In the genomic region with DNA sequence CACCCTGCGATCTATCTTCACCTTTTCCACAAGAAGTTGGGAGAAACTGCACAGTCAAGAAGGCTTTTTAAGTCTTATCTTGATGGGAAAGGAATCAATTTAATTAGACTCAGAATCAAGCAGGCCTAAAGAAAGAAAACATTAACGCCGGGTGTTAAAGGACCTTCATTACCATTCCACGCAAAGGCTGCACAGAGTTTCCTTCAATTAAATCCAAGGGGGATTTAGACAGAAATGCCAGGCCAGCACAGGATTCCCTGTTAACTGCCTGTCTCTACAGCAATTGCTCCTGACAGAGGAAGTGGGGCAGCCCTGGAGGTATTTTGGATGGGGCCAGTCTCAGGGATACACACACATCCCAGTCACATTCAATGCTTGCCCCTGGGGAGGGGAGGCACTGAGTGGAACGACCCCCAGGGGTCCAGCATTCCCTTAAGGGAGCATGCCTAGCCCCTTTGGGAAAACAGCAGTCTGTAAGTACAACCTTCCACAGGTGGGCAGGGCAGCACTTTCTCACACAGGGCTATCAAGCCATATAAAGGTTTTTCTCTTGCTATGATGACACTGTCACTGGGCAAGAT, we compare ENCODE assay signal across 14 mouse cellular contexts. TPM values are rescaled to one million over a fixed set of nuclear protein-coding genes. Genes with fewer than 3 reads are reported as not detected.
A peak's percentile ranks its signal among the peaks of the same experiment; 100 is the strongest.
DNase-seq lines count a peak whose midpoint lies in the region; ATAC-seq and TF ChIP-seq lines count a peak whose summit lies in the region.
"Had no signal": no experiment of that assay in that cellular context is flagged by ENCODE, and none has a peak within 500 bp of the region (broad histone marks: within the 10 kb centered on the region; RNA-seq: fewer than 3 reads in every experiment).

No protein-coding gene starts in this region.

- intact Hi-C loops in heart, adult 2 months (cut with DNase I) = no loop called here
- intact Hi-C loops in gastrocnemius, postnatal 36 days (cut with DNase I) = no loop called here

- no peak for TF ChIP-seq EP300 in heart, adult 2 months (IDR thresholded peaks at IDR 0.05; ENCODE audit: insufficient read depth, low read depth, low read length)

- no peak overlapping the region for H3K9ac ChIP-seq in heart, embryonic 16.5 days (ENCODE audit: low read length)
- H3K9ac ChIP-seq in heart, adult 2 months (ENCODE audit: low read depth, low read length) = no peak overlapping the region
- no peak overlapping the region for H3K9ac ChIP-seq in forebrain, embryonic 14.5 days (ENCODE audit: low read length)
- no peak overlapping the region for H3K9ac ChIP-seq in midbrain, embryonic 12.5 days (replicated peaks)
- H3K9ac ChIP-seq: liver, embryonic 14.5 days had no signal

- no peak overlapping the region for H3K4me3 ChIP-seq in heart, embryonic 16.5 days (ENCODE audit: low read length)
- H3K4me3 ChIP-seq in heart, adult 2 months = no peak overlapping the region
- no peak overlapping the region for H3K4me3 ChIP-seq in forebrain, embryonic 14.5 days (ENCODE audit: low read depth, low read length)
- H3K4me3 ChIP-seq in midbrain, embryonic 12.5 days = no peak overlapping the region
- H3K4me3 ChIP-seq: embryonic facial prominence, embryonic 10.5 days had no signal

- no peak for DNase-seq in heart, adult 2 months
- DNase-seq in Patski (ENCODE audit: low read depth, low spot score) = no peak
- DNase-seq in forebrain, embryonic 14.5 days (ENCODE audit: low spot score) = peak; percentile 33
- DNase-seq in cerebellum, adult 8-10 months = no peak
- DNase-seq in gastrocnemius, postnatal 36 days = no peak
- DNase-seq: kidney, adult 11 months; right cerebral cortex, postnatal 4 days; thymus, postnatal 14 days had no signal

- peaks cover 42% of the 10 kb centered on the region for H3K4me1 ChIP-seq in heart, embryonic 16.5 days (ENCODE audit: control insufficient read depth, insufficient read depth, low read length)
- peaks cover 5% of the 10 kb centered on the region; the same call in 1 of the 2 replicates for H3K4me1 ChIP-seq in heart, adult 2 months (ENCODE audit: control insufficient read depth, insufficient read depth, low read length)
- peaks cover 33% of the 10 kb centered on the region for H3K4me1 ChIP-seq in forebrain, embryonic 14.5 days (ENCODE audit: control insufficient read depth, insufficient read depth, low read length)
- peaks cover 48% of the 10 kb centered on the region for H3K4me1 ChIP-seq in midbrain, embryonic 12.5 days

- no peaks in the 10 kb centered on the region for H3K36me3 ChIP-seq in heart, embryonic 16.5 days (ENCODE audit: control insufficient read depth, insufficient read depth)
- no peaks in the 10 kb centered on the region for H3K36me3 ChIP-seq in heart, adult 2 months (ENCODE audit: control insufficient read depth, insufficient read depth, low read length)
- H3K36me3 ChIP-seq in forebrain, embryonic 14.5 days (ENCODE audit: control insufficient read depth, insufficient read depth, low read length) = no peaks in the 10 kb centered on the region
- H3K36me3 ChIP-seq in midbrain, embryonic 12.5 days = no peaks in the 10 kb centered on the region

- TF ChIP-seq CTCF in heart, adult 2 months (IDR thresholded peaks at IDR 0.05) = no peak
- TF ChIP-seq CTCF in Patski (IDR thresholded peaks at IDR 0.05) = no peak

- CTCF ChIA-PET in Patski (lab: Charles Lee) = no interaction called here

- peaks cover 6% of the 10 kb centered on the region for H3K79me2 ChIP-seq in heart, adult 2 months (replicated peaks; ENCODE audit: control insufficient read depth, insufficient read depth, low read length)

- POLR2A ChIA-PET in Patski (lab: Charles Lee) = interaction anchor here (1.0 kb wide), 1 partner anchor 13 kb away, joined by 3 read pairs; no protein-coding TSS in a partner anchor

- in situ Hi-C loops in Patski (cut with MboI; ENCODE audit: low pct_unique_long_range_greater_than_20kb) = no loop called here

- no peaks in the 10 kb centered on the region for H3K9me3 ChIP-seq in heart, embryonic 16.5 days (replicated peaks; ENCODE audit: control insufficient read depth, low read length)
- H3K9me3 ChIP-seq in forebrain, embryonic 14.5 days (replicated peaks; ENCODE audit: control insufficient read depth, low read length) = no peaks in the 10 kb centered on the region
- no peaks in the 10 kb centered on the region for H3K9me3 ChIP-seq in midbrain, embryonic 12.5 days
- H3K9me3 ChIP-seq: embryonic facial prominence, embryonic 10.5 days had no signal

- TF ChIP-seq POLR2A in heart, adult 2 months (IDR thresholded peaks at IDR 0.05; ENCODE audit: insufficient read depth, low read depth, low read length) = no peak

- 58% methylated on average over 5 of the region's 5 CpGs for WGBS in heart, embryonic 16.5 days
- 46% methylated on average over 5 of the region's 5 CpGs for WGBS in heart, adult 2 months
- WGBS in forebrain, embryonic 14.5 days = 15% methylated on average over 5 of the region's 5 CpGs
- 49% methylated on average over 5 of the region's 5 CpGs for WGBS in midbrain, embryonic 12.5 days

- 0 out of 2 replicates have a peak overlapping the region, but pooled peaks have one; percentile 30 for H3K27ac ChIP-seq in heart, embryonic 16.5 days (ENCODE audit: low read length)
- H3K27ac ChIP-seq in heart, adult 2 months = no peak overlapping the region; the same call in 1 of the 2 replicates
- no peak overlapping the region for H3K27ac ChIP-seq in forebrain, embryonic 14.5 days (ENCODE audit: low read depth, low read length)
- peak overlapping the region; percentile 60 for H3K27ac ChIP-seq in midbrain, embryonic 12.5 days (replicated peaks)
- H3K27ac ChIP-seq: embryonic facial prominence, embryonic 10.5 days; liver, embryonic 14.5 days had no signal

- H3K4me2 ChIP-seq in heart, embryonic 16.5 days (ENCODE audit: low read depth, low read length) = no peak overlapping the region
- H3K4me2 ChIP-seq in forebrain, embryonic 14.5 days (ENCODE audit: low read length) = no peak overlapping the region
- no peak overlapping the region for H3K4me2 ChIP-seq in midbrain, embryonic 12.5 days (replicated peaks)
- H3K4me2 ChIP-seq: heart, embryonic 11.5 days had no signal

- no peaks in the 10 kb centered on the region for H3K27me3 ChIP-seq in heart, embryonic 16.5 days (ENCODE audit: control insufficient read depth, insufficient read depth, low read length)
- no peaks in the 10 kb centered on the region for H3K27me3 ChIP-seq in heart, adult 2 months (ENCODE audit: control insufficient read depth, insufficient read depth, low read length)
- no peaks in the 10 kb centered on the region for H3K27me3 ChIP-seq in Patski
- H3K27me3 ChIP-seq in forebrain, embryonic 14.5 days (replicated peaks; ENCODE audit: control insufficient read depth, insufficient read depth, low read length) = no peaks in the 10 kb centered on the region
- H3K27me3 ChIP-seq in midbrain, embryonic 12.5 days = no peaks in the 10 kb centered on the region

- ATAC-seq in heart, embryonic 16.5 days (replicated peaks; ENCODE audit: extremely low read depth, insufficient read depth, low FRiP score) = no peak
- ATAC-seq in Patski = peak; percentile 20
- ATAC-seq in forebrain, embryonic 14.5 days = 0 out of 2 replicates have a peak, but pooled peaks have one; percentile 3
- ATAC-seq in midbrain, embryonic 12.5 days (ENCODE audit: low FRiP score, low read depth) = no peak
- ATAC-seq in inflammation-experienced regulatory T-cells, adult 6 months = no peak

RNA-seq across cellular contexts. Expression of gene Adgra3, which starts 10.4 kb away (rescaled TPM):
- 9.8 and 14.5 TPM in 2 replicates for polyA plus RNA-seq in heart, embryonic 16.5 days (2015; fragmentation: Nextera tagmentation; extraction: Ambion mirVana)
- 10 to 100 TPM; 16.1 to 21.0 TPM for total RNA-seq in heart, adult 2 months (2021)
- polyA plus RNA-seq in heart, adult 2 months (2012; rRNA removed) = 16.2 and 17.2 TPM in 2 replicates
- polyA plus RNA-seq in Patski (2021) = 23.3 TPM
- 17.8 and 20.8 TPM in 2 replicates for polyA plus RNA-seq in forebrain, embryonic 14.5 days (2014; fragmentation: Nextera tagmentation; extraction: Ambion mirVana)
- polyA plus RNA-seq in midbrain, embryonic 12.5 days (2016; fragmentation: Nextera tagmentation; extraction: Ambion mirVana) = 41.9 and 49.2 TPM in 2 replicates
- polyA plus RNA-seq in inflammation-experienced regulatory T-cells, adult 6 months (2017; shearing (Covaris generic)) = not detected
- 10 to 100 TPM; 12.6 TPM for total RNA-seq in gastrocnemius, postnatal 36 days (2021)

Comparison
In these comparisons a context has a peak if more than half of its experiments do, and no peak if none do; other contexts are left out.
1. H3K27ac ChIP-seq: peak in heart, embryonic 16.5 days (single experiment) and midbrain, embryonic 12.5 days (single experiment); none in heart, adult 2 months (single experiment) and forebrain, embryonic 14.5 days (single experiment).
2. ATAC-seq: peak in Patski (single experiment) and forebrain, embryonic 14.5 days (single experiment); none in heart, embryonic 16.5 days (single experiment), midbrain, embryonic 12.5 days (single experiment) and inflammation-experienced regulatory T-cells, adult 6 months (single experiment).